Mouse (Mus musculus) G1E (cell line): Measurements from ENCODE around the gene Cyp11a1.

Experiments
- CTCF ChIP-seq: IDR thresholded peaks from 2 replicates; pipeline ENCODE4 v1.5.1; 2012; ENCODE audit warnings: low read depth, low read length, inconsistent platforms, mixed read lengths
- GATA1 ChIP-seq: IDR thresholded peaks from 2 replicates; pipeline ENCODE4 v1.6.1; 2012; ENCODE audit warnings: borderline replicate concordance, low read length, inconsistent platforms, mixed read lengths
- POLR2AphosphoS5 ChIP-seq: IDR thresholded peaks from 2 replicates; pipeline ENCODE4 v1.6.1; 2012; ENCODE audit warnings: low read depth, low read length, inconsistent platforms; ENCODE audit not compliant: insufficient replicate concordance
- TAL1 ChIP-seq: conservative IDR thresholded peaks from 2 replicates; pipeline ENCODE4 v1.6.1; 2012; ENCODE audit warnings: low read depth, low read length, inconsistent platforms, mixed read lengths

GRCm38 (mm10) chr9:58051937-58052336 lies 45.7 kb downstream of the Cyp11a1 start:
- no peak for TF ChIP-seq CTCF
- TF ChIP-seq TAL1: no peak
- TF ChIP-seq GATA1: no peak
- TF ChIP-seq POLR2AphosphoS5: no peak
